Mouse (Mus musculus) v-Abl transformed pro-B cells (cell line): ENCODE measurements at regions not wholly inside any gene's neighbourhood (a gene's known extent, or its start where the extent isn't known, plus 50 kb on each side); places are given as distances from the start of the nearest gene placed in this dataset.
"Not testable (repeated sequence)": the region's sequence is repeated elsewhere in the genome, so short reads cannot be mapped to it uniquely, and the experiment has no call there.

Experiments
- in situ Hi-C, 2 experiments: fragments of 400-800 bp; cut with MboI; formaldehyde crosslinking; loops; one replicate each; pipeline ENCODE4 v1.15.1; 2025; ENCODE audit not compliant: unreplicated experiment in 2 of 2

DNA sequence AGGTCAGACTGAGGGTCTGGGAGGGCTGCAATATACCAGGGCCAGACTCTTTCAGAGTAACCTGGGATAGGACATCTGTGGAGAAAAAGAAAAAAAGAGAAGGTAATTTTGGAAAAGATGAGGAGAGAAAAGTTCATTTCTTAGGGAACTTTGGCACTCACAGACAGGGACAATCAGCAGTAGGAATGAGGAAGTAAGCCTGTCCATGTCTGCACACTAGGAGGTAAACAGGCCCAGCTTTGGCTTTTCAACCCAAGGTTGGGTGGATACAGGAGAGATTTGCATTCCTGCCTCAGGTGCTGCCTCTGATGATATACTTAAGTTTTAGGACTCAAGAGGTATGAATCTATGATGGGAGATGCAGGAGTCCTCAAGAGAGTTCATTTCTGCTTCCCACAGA is 579.0 kb upstream of the Zfp386 start:
- in situ Hi-C loops: not testable (repeated sequence)

DNA sequence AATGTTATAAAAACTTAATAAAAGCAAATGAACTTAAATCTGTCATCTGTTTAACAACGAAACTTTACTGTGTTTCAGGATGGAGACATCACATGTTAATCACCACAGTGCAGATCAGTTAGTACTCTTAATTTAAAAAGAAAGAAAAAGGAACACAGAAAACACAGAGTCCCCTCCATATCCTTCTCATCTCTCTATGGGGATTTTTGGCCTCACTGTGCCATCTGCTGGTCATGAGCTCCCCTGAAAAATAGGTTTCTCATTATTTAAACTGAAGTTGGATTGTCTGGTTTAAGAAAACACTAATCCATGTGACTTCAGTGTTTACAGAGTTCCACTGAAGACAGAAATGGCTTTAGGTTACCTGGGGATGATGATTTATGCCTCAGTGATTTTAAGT is 548.7 kb upstream of the Zfp386 start:
- in situ Hi-C loops: loop anchor here (5.0 kb wide), 1 partner anchor 307 kb away; no protein-coding TSS in a partner anchor

GRCm38 (mm10) chr12:115507285-115507684 is 540.2 kb upstream of the Zfp386 start:
- in situ Hi-C loops: not testable (repeated sequence)

DNA sequence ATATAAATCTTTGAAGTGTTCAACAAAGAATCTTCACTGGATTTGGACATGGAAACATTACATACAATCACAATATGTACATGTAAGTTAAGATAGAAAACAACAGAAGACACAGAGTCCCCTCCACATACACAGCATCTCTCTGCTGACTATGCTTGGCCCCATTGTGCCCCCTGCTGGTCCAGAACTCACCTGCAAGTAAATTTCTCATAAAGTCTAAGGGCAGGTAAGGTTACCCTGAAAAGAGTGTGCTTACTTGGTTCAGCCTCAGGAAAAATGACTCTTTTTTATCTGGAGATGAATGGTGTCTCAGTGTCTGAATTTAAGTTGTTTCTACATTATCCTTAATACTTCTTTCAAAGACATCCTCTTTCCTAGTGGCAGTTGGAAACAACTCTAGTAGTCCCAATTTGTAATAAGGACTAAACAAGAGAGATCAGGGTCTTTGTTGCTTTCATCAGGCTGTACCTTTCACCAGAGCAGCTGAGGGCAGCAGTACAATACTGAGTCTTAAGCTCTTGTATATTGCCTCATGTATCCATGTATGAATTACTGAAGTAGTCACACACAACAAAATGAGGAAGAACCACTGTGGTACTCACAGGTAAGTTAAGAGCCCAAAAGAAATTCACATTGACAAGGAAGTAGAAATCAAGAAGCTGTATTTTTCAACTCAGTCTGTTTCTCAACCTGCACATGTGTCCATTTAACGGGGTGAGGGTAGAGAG is 538.7 kb upstream of the Zfp386 start:
- in situ Hi-C loops: not testable (repeated sequence)

DNA sequence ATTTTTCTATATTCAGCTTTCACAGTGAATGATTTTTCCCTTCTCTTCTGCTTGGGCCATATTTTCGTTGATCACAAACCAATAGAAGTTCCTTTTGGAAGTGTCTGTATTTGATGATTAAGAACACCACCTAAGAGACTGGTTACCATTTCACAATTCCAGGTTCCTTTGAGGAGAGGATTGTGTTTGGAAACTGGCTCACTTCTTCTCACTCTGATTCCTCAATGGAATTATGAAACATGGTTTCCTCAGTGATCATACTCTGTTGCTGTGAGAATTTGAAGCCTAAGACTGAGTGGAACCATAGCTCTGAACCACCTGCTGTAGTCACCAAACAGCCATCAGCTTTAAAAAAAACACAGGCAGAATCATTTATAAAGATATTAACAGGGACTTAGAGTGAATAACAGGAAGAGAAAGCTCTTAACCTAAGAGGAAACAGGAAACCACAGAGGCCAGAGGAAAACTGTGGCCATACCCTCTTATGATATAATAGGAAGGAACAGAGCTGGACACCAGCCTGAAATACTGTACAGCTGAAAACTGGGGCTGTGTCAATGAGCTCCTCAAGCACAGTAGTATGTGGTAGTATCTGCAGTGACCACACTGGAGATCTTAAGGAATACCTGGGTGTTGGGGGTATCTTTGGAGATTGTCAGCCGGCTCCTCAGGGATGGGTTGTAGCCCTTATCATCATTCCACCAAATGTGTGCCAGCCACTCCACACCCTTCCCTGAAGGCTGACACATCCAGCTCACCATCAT is 528.6 kb upstream of the Zfp386 start:
- in situ Hi-C loops: not testable (repeated sequence)

- in situ Hi-C loops: loop anchor here in 1 of 2 experiments (10.0 kb wide), 1 partner anchor 542 kb away; no protein-coding TSS in a partner anchor
These were observed 520.5 kb upstream of the Zfp386 start for GRCm38 (mm10) chr12:115527065-115527464.

DNA sequence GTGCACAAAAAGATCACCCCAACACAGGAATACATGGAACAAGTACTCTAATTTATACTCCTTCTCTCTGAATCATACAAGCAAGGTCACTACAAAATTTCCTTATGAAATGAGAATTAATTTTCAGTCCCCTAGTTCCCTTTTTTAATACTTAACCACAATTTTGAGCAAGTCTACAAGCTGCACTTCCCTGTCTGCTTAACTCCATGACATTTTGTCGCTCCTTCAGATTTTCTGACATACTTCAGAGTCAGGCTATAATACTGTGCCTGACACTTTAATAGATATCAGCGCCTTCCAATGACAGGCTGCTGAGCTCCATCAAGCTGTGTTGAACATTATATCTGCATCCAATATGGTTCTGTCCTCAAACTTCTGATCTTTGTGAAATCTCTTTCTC is 505.0 kb upstream of the Zfp386 start:
- in situ Hi-C loops: no loop called here

DNA sequence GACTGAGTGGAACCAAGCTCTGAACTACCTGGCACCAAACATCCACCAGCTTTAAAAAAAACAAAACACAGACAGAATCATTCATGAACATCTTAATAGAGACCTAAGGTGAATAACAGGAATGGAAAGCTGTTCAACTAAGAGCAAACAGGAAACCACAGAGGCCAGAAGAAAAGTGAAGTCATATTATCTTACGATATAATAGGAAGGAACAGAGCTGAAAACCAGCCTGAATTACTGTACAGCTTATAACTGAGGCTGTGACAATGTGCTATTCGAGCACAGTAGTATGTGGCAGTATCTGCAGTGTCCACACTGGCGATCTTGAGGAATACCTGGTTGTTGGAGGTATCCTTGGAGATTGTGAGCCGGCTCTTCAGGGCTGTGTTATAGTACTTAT is 480.6 kb upstream of the Zfp386 start:
- in situ Hi-C loops: not testable (repeated sequence)

GRCm38 (mm10) chr12:115592985-115593384 is 454.5 kb upstream of the Zfp386 start:
- in situ Hi-C loops: not testable (repeated sequence)

GRCm38 (mm10) chr12:115603763-115604162 is 443.8 kb upstream of the Zfp386 start:
- in situ Hi-C loops: loop anchor here (5.0 to 25.0 kb wide), 4 partner anchors 191 to 1991 kb away; no protein-coding TSS in a partner anchor

DNA sequence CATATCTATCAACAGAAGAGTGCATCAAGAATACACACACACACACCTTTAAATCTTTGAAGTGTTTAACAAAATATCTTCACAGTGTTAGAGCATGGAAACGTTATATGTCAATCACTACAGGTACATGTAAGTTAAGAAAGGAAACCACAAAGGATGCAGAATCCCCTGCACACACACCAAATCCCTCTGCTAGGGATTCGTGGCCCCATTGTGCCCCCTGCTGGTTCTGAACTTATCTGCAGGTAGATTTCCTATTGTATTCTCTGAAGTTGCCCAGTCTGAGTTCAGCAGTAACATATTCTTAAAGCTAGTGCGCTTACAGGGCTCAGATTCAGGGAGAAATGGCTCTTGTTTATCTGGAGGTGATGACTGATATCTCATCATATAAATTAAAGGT is 442.6 kb upstream of the Zfp386 start:
- in situ Hi-C loops: loop anchor here (5.0 to 25.0 kb wide), 6 partner anchors 77 to 1993 kb away; no protein-coding TSS in a partner anchor

DNA sequence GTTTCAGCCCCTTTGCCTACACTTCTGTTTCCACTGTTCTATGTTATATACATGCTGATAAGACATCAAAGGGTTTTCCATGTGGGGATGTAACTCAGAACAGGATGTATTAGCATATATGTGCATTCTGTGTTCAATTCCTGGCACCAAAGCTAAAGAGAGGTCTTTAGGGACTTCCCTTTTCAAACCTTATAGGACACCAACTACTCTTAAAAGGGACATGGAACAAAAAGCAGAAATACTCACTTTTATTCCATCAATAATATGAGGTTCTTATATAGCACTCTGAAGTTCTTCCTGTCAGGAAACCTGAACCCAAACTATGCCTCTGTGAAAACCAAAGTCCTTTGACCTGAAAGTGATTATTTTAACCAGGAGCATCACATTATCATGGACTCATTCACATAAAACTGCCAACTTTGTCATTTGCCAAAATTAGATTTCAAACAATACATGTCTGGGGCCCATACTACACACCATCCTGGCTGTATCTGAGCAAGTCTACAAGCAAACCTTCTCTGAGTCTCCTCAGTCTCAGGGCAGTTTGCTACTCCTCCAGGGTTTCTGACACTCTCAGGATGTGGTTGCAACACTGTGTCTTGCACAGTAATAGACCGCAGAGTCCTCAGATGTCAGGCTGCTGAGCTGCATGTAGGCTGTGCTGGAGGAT is 424.8 kb upstream of the Zfp386 start:
- in situ Hi-C loops: loop anchor here in 1 of 2 experiments (25.0 kb wide), 1 partner anchor 2010 kb away; no protein-coding TSS in a partner anchor

GRCm38 (mm10) chr12:115624221-115624620 is 423.3 kb upstream of the Zfp386 start:
- in situ Hi-C loops: loop anchor here in 1 of 2 experiments (25.0 kb wide), 1 partner anchor 2012 kb away; no protein-coding TSS in a partner anchor

DNA sequence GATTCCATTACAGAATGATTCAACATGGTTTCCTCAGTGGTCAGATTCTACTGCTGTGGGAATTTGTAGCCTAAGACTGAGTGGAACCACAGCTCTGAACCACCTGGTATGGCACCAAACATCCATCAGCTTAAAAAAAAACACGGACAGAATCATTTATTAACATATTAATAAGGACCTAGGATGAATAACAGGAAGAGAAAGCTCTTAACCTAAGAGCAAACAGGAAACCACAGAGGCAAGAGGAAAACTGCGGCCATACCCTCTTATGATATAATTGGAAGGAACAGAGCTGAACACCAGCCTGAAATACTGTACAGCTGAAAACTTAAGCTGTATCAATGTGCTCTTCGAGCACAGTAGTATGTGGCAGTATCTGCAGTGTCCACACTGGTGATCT is 399.9 kb upstream of the Zfp386 start:
- in situ Hi-C loops: loop anchor here in 1 of 2 experiments (10.0 kb wide), 1 partner anchor 583 kb away; no protein-coding TSS in a partner anchor

- in situ Hi-C loops: loop anchor here in 1 of 2 experiments (10.0 kb wide), 1 partner anchor 583 kb away; no protein-coding TSS in a partner anchor
These were observed 399.4 kb upstream of the Zfp386 start for GRCm38 (mm10) chr12:115648161-115648560.

DNA sequence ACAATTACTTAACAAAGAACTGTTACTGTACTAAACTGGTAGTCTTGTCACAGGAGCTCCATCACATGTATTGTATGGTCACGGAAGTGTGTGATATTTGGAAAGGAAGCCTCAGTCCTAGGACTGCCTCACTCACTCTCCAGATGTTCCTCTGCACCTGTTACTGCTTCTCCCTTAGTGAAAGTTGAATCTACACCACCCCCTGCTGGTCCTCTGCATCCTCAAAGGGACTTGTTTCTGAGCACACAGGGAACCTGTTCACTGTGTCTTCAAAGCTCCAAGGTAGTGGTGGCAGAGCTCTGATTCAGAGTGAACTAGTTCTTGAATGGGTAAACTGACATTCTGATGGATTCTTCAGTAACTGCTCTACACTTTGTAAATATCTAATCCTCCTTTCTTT is 391.7 kb upstream of the Zfp386 start:
- in situ Hi-C loops: loop anchor here in 1 of 2 experiments (5.0 to 10.0 kb wide), 2 partner anchors 153 to 461 kb away; no protein-coding TSS in a partner anchor

GRCm38 (mm10) chr12:115664081-115664480 is 383.4 kb upstream of the Zfp386 start:
- in situ Hi-C loops: not testable (repeated sequence)

- in situ Hi-C loops: not testable (repeated sequence)
These were observed 375.8 kb upstream of the Zfp386 start for GRCm38 (mm10) chr12:115671683-115672082.

- in situ Hi-C loops: loop anchor here in 1 of 2 experiments (10.0 kb wide), 1 partner anchor 113 kb away; no protein-coding TSS in a partner anchor
These were observed 355.7 kb upstream of the Zfp386 start for GRCm38 (mm10) chr12:115691801-115692200.

- in situ Hi-C loops: not testable (repeated sequence)
These were observed 337.7 kb upstream of the Zfp386 start for GRCm38 (mm10) chr12:115709813-115710212.
